Mouse (Mus musculus) kidney, postnatal 4 days (tissue): ENCODE data around the gene Xpa.
A peak's percentile ranks its signal among the peaks of the same experiment; 100 is the strongest.
"Not testable (repeated sequence)": the region's sequence is repeated elsewhere in the genome, so short reads cannot be mapped to it uniquely, and the experiment has no call there.

Source experiments
- DNase-seq, 2 experiments: peaks; one replicate each; pipeline ENCODE4 v3.0.0; 2021; ENCODE audit warnings: mixed read lengths in 2 of 2

Gene Xpa

DNA sequence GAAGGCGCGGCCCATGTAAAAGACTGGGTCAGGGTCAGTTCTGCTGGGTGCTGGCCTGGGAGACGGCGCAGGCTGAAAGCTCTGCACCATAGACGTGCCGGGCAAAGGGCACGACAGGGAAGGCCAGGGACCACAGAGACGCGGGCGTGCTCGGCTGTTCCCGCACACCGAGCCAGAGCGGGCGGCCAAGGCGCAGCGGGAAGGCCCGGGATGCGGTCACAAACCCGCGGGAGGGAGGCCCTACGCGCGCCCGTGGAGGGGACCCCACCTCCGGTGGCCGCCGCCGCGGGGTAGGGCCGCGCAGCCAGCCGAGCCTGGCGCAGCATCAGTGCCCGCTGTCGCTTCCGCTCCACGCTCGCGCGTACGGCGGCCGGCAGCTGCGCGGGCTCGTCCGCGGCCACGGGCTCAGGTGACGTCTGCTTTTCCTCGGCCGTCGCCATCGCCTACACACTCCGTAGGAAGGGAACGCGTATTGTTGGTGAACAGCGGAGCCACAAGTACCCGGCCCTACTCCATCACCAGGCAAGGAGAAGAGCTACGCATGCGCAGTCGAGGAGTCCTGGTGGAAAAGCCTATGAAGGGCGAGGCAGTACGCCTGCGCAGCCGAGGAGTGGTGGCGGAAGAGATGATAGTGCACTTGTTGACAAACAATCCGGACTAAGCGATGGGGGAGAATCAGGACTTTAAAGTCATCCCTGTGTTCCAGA is at the start of gene Xpa:
Xpa (minus strand) TSS at position 531 of the 707 bp plus-strand sequence.
- peak; percentile 95 to 97 for DNase-seq

DNA sequence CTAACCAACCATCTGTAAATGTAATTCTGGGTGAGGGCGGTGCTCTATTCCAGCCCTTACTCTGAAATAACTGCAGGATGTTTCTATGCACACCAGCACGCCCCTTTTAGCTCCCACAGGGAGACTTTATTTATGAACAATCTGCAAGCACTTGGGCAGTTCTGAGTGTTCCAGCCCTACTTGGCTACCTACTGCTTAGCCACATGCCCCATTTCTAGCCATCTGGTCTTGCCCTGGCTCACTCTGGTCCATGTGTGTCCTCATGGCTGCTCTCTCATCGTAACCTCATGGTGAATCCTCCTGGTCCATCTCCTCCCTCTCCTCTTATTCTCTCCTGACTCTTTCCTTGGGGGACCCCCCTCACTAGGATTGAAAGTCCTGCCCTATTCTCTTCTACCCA is 39.8 kb upstream of the Xpa start:
- DNase-seq = no peak

DNA sequence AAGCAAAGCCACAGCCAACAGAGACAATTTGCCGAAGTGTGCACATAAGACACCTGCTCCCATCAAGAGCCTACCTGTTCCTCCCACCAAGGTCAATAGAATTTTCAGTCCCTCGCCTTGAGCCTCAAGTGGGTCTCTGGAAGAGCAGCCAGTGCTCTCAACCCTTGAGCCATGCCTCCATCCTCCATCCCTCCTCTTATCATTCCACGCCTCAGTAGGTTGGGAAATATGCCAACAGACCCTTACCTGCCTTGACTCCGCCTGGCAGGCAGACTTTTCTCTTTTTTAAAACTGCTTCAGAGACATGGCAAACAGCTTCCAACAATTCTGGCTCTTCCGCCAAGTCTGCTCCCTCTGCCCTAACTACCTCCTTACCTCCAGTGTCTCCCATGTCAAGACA is 38.6 kb upstream of the Xpa start:
- no peak for DNase-seq

DNA sequence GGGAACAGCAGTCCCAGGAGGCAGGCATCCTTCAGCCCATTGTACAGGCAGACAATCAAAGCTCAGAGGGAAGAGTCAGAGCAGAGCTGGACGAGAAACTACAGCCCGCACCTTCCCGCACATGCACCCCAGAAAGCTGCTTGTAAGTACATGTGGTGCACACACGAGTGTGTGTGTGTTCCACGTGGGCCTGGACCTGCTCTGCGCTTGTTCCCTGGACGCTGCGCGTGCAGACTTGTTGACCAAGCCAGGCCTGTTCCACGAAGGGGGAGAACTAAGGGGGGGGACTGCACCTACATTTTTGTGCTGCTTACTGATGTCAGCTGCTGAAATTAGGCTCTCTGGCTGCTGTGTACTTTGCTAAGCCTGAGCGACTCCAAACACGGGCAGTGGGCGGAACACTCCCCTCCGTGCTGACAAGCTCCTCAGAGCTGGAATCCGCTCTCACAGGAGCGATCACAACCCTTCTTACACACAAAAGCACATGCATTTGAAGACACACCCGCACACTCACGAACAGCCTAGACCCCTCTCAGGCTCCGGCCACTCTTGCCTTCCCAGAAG is 30.9 kb upstream of the Xpa start:
- peak; percentile 27 to 45 for DNase-seq

DNA sequence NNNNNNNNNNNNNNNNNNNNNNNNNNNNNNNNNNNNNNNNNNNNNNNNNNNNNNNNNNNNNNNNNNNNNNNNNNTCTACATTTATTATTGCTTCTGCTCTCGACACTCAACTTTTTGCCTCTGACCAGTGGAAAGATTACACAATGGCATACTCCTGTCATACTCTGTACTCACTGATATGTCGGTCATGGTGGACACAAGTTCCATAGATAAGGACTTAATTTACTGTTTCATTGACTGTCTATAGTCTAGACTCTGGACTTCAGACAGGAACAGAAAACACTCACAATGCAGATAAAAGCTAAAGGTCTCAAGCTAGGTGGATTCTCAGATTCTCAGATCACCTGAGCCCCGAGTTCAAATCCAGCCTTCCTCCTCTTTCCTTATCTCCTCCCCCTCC is 25.0 kb upstream of the Xpa start:
- DNase-seq = no peak

DNA sequence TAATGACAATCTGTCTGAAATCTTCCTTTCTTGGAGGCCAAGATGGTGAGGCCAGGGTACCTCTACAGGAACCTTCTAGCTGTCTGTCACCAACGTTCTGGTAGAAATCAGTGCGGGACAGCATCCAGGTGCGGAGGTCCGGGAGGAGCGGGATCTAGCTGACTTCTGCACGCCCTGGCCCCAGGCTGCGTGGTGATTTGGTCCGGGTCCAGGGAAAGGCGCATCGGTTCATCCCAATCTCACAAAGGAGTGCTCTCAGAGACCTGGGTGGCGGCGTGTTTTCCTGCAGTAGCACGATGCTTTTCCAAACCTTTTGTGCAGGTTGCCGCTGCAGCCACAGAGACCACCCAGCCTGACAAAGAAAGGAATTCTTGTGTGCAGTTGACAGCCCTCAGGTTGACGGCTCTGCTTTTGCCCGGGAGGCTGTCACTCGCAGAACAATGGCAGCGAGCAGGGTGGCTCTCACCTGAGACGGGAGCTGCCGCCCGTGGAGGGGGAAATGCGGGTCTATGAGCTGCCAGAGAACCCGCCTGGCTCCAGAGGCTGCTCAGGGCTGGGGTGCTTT is 6.5 kb upstream of the Xpa start:
- DNase-seq = peak; percentile 10 to 19

DNA sequence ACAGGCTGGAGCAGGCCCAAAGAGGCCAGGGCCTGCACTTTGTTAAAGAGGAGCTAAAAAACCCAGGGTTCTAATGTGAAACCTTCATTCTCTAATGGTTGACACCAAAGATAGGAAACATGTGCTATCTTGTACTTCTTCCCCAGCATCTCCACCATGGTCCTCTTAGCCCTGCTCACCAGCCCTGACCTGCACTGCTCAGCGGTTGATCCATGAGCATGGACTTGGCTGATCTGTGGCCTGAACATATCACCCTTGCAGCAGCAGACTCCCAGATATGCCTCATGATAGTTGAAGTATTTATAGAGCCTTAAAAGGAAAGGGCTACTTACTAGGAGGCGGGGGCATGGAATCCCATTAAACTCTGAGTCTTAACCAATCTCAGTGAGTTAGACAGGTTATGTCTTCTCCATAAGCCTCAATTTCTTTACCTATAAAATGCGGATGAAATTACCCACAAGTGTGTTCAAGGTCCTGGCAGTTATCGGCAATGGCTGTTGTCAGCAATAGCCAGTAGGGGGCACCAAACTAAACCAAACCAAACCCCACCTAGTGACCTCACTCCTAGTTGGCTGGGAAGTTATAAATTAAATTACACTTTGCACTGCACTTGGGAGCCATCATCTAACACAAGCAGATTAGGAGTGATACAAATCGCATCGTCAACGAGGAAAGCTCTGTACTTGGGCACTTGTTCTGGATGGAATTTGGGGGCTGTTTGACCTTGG is 5.9 kb upstream of the Xpa start:
- peak; percentile 71 to 80 for DNase-seq

DNA sequence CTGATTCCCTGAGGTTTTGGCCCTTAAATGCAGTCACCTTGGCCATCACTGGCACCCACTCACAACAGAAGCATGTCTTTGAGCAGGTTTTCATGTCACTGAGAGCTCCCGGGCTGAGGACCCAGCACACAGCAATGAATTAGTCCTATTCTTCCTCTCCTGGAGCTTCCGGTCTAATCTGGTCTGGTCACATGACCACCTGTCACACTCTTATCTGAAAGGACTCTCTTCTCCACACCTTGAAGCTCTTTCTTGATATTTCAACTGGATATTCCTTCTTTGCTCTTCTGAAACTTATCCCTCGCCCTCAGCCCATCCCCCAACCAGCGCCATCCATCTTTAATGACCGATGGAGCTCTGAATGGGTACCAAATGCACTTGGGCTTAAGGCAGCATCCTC is 2.0 kb upstream of the Xpa start:
- DNase-seq = no peak

DNA sequence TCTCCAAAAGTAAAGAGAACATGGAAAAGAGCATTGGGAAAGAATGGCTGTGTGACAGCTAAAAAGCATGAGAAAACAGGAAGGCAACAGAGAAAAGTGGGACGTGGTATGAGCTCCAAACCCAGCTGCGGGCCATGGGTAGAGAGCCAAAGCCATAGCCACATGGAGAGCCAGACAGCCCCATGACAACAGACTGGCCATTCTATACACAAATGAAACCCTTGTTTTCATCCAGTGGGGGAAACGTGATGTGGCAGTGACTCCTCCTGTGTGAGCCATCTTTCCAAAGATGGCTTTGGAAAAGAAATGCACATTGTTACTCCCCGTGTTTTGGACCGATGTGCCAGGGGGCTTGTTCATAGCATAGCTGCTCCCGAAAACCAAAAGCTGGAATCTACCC is 402 bp upstream of the Xpa start:
- no peak for DNase-seq

DNA sequence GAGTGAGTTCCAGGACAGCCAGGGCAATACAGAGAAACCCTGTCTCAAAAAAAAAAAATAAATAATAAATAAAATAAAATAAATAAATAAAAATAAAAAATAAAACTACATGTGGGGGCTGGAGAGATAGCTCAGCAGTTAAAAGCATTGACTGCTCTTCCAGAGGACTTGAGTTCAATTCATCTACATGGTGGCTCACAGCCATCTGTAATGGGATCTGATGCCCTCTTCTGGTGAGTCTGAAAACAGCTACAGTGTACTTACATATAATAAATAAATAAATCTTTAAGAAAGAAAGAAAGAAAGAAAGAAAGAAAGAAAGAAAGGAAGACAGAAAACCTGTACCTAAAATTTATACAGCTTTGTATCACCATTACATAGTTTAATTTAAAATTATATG is 4.1 kb downstream of the Xpa start:
- DNase-seq = not testable (repeated sequence)

DNA sequence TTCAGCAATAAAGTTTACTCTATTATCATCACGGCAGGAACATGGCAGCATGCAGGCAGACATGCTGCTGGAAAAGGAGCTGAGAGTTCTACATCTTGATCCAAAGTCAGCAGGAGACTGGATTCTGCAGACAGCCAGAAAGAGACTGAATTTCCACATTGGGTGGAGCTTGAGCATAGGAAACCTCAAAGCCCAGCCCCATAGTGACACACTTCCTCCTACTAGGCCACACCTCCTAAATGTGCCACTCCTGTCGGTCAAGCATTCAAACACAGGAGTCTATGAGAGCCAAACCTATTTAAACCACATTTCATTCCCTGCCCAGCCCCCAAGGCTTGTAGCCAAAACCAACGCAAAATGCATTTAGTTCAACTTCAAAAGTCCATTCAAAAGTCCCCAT is 9.6 kb downstream of the Xpa start:
- no peak for DNase-seq

DNA sequence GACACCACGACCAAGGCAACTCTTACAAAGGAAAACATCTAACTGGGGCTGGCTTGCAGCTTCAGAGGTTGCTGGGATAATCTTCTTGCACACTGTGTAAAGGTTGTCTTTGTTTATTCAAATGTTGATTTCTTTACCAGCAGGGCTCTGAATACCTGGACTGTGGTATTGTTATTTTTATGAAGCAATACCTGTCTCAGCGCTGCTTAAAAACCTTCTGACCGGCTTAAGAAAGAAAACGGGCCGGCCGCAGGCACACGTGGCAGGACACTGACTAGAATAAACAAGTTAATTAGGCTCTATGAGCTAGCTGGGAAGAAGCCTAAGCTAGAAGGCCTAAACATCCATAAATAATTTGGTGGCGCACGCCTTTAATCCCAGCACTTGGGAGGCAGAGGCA is 10.2 kb downstream of the Xpa start:
- DNase-seq = no peak

DNA sequence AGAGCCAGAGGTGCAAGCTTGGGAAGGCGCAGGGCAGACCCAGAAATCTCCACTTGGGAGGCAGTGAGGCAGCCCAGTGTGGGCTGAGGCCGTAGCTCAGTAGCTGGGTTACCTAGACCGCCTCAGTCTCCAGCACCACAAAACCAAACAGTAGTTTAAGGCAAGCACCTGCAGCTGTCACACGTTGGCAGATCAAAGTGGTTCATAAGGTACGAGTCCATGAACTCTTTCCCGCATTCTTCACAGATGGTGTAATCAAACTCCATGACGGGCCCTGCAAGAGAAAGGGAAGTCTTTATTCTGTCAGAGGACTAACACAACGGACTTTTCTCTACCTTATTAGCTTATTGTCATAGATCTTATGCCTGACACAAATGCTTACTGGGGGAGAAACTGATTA is 10.7 kb downstream of the Xpa start:
- DNase-seq = no peak

DNA sequence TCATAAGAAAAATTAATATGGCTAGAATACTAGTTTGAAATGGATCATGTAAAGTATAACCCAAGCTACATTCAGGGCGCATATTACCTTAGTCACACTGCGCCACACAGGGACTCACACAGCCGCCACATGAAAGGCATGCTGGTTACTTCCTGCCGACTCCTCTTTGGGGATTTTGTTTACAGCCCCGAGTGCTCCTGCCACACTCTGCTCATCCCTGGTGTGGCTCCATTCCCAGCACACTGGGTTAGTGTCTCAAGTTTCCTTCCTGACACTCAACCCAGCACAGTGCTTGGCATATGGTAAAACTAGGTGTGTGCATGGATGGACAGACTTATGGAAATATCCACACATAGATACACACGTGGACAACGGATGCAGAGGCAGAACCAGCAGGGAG is 13.9 kb downstream of the Xpa start:
- no peak for DNase-seq

DNA sequence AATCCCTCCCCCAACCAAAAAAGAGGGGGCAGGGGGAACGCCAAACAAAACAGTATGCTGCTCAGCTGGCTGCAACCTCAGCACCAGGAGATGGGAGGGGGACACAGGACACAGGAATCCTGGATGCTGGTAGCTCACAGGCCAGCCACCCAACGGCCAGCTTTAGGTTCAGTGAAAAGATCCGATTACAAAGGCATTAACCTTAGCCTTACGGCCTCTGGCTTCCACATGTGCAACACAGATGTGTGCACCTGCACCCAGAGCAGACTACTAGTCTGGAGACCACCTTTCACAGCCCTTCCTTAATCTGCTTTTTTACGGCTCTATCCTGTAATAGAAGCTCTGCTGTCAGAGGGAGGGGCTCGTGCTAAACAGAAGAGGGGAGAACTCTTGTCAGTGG is 14.9 kb downstream of the Xpa start:
- no peak for DNase-seq

DNA sequence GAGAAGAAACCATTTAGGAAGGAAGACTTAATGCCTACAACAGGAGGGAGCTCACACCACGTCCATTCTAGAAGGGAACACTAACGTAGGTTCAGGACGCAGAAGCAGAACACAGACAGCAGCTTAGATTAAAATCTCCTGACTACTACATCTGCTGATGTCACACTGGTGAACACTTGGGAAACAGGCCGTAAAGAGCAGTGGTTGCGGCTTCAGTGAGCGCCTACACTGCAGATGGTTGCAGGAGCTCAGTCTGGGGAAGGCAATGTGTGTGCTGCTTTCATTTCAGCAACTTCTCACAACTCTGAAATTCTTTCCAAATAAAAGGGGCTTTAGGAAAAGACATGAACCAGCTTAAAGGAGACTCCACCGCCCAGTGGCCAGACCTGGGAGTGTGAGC is 18.6 kb downstream of the Xpa start:
- DNase-seq = peak in 1 of 2 experiments; percentile 16

DNA sequence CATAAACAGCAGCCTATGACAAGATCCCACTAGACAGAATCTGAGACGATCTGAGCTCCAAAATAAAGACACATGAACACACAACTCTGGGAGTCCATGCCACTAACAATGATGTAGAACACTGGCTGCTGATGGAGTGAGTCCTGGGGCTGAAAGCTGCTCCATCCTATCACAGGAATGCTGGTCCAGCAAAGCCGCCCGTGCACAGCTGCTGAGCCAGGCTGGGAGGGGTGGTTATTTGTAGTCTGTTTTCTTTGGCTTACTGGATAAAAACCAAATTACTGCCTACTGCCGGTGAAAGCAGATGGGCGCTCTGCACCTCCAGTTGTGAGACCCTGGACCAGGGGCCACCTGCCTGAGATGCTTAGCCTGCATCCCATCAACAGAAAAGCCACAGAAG is 19.1 kb downstream of the Xpa start:
- no peak for DNase-seq

DNA sequence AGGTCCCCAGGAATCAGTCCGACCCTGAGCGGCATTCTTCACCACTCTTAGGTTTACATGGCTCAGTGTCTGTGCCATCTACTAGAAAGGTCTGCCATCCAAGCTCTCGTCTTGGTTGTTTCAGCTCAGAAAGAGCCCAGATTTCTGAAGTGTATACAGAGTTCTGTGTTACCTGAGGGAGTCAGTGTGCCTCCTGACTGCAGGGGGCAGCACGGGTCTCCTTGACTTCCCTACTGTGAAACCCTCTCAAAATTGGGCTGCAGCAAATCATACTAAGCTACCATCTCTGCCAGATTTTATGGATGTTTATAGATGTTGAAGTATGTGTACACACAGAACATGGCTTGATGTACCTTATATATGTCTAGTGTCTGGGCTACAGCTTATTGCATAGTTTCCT is 19.8 kb downstream of the Xpa start:
- peak; percentile 20 to 34 for DNase-seq

DNA sequence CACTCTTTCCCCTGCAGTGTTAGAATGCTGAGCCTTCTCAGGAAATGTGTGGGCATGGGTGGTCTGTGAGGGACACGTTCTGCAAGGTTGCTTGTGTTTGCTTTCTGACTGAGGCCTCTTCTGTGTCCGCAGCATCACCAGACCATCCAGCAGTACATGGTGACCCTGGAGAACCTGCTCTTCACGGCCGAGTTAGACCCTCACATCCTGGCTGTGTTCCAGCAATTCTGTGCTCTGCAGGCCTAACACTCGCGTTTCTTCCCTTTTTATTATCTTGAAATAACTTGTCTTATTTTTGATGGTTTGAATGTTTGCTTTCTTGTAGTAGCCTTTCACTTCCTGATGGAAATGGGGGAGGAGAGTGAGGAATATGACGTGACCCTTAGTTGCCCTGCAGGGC is 24.4 kb downstream of the Xpa start:
- no peak for DNase-seq

DNA sequence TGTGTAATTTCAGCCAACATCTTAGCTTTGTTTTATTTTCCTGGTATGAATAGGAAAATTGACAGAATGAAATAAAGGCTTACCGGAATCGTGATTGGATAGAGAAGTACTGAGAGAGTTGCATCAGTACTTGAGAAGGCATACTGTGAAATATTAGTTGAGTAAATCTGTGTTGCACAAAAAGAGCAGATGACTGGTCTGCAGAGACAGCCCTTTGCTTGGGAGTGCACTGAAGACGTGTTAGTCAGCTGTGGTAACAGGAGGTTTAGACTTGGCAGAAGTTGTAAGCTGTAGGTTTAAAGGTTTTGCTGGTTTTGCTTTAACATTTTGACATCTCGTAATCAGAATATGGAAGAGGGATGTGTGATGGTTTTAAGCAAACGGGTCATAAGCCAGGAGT is 30.3 kb downstream of the Xpa start:
- no peak for DNase-seq

DNA sequence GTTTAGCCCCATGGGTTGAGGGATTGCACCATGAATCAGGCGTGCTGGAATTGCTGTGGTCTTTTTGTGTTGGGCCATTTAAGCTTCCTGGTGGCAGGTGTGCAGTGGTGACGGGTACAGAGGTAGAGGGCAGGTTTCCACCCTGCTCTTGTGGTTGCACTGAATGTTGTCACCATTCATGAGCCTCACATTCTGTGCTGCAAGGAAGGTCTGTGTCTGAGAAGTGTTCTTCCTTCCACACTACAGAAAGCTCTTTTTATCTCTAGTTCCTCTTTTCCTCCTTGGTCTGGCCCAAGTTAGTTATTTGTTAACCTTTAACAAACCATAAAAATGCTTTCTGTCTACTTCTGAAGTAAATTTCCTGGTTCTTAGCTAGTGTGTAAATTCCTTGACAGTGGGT is 32.1 kb downstream of the Xpa start:
- DNase-seq = no peak

DNA sequence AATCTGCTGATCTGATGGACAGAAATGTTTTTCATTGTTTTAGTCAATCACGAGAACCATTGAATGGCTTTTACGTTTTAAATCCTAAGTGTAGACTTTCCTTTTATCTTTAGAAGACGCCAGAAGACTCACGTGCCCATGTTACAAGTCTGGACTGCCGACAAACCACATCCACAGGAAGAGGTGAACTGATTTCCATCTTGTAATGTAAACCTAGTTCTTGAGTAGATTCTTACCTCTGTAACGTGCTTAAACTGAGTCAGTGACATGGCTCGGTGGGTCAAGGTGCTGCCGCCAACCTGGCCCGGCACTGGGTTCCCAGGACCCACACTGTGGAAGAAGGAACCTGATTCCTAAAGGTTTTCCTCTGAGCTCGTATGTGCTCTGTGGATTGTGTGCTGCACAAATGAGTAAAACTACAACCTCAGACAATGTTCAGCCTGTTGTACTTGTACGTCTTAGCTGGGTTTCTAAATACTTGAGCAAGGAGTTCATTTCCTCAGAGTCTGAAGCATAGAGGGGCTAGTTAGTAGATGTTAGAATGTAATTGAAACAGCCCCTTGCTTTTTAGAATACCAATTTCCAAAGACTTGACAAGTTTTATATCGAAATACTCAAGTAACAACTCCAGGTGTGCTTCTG is 44.1 kb downstream of the Xpa start:
- no peak for DNase-seq

DNA sequence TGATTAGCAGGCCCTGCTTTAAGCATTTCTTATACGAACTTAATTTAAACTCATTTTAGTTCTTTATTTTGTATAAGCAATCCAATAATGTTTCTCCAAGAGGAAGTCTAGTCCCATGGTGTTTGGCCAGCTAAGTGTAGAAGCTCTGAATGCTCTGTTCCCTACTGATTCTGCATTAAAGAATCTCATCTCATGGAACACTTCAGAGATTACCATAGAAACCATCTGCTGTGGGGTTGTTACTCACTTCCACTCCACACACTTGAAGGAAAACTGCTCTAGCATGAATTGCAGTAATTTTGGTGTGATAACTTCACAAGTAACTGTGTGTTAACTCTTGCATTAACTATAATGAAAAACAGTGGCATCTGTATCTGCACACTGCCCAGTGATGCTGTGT is 49.2 kb downstream of the Xpa start:
- DNase-seq = no peak

DNA sequence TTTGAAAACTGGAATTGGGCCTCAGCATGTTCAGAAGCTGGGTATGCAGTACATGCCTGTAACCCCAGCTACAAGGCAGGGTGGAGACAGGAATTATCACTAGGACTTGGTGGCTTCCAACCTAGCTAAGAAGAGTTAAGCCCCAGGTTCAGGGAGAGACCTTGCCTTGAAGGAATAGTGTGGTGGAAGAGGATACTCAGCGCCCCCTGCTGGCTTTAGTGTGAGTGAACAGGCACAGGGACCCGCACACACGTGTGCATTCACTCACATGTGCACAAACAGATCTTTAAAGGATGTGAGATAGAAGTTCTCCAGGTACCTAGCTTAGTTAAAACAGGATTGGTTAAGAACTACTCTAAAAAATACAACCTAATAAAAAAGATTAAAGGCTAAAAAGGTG is 51.8 kb downstream of the Xpa start:
- DNase-seq = peak in 1 of 2 experiments; percentile 39
